Mouse (Mus musculus): ENCODE results near the gene Rwdd4a.
A peak's percentile ranks its signal among the peaks of the same experiment; 100 is the strongest.

The Rwdd4a gene

DNA sequence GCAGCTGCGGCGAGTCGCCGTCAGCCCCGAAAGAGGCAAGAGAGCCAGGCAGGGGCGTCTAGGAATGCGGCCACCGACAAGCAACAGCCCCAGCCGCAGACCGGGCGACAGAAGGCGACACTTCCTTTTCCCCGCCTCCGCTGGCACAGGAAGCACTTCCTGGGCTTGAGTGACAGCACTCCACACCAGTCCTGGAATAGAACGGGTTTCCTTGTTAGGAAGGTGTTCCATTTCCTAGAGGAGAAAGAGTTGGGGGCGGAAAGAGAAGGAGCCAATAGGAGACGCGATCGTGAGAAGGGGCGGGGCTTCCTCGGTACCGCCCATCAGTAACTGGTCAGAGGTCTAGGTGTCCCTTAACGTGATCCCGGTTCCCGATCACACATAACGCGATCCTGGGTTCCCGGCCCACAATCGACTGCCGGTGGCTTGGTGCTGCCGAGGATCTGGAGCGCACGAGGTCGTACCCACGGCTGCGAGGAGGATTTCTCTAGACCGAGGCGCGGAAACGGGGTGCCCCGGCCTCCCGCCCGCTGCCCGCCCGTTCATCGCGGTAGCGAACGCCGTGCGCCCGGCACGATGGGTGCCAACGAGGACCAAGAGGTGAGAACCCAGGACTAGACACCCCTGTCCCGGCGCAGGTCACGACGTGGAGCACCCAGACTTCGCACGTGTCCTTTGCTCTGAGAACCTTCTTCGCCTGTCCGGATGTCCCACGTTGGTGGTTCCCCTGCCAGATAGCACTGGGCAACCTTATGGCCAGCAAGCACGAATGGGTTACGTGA lies at the start of gene Rwdd4a, which contains the start of gene Trappc11:
TSS of gene Rwdd4a (plus strand) at position 321 of the 782 bp plus-strand sequence.
TSS of gene Trappc11 (minus strand) at position 127 of the 782 bp plus-strand sequence.
- DNase-seq (ENCODE audit: extremely low read depth, low read depth), result peak; percentile 100

DNA sequence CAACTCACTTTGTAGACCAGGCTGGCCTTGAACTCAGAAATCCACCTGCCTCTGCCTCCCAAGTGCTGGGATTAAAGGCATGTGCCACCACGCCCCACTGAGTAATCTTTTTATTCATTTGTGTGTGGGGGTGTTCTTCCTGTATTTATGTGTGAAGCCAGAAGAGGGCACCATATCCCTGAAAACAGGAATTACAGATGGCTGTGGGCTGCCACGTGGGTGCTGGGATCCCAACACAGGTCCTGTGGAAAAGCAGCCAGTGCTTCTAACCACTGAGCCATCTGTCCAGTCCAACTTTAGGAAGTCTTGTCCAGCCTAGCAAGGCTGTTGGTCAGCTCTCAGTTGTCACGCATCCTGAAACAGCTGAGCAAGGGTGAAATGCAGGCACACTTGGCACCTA lies 46.2 kb upstream of the Rwdd4a start:
- DNase-seq (ENCODE audit: extremely low read depth, low read depth), result no peak

DNA sequence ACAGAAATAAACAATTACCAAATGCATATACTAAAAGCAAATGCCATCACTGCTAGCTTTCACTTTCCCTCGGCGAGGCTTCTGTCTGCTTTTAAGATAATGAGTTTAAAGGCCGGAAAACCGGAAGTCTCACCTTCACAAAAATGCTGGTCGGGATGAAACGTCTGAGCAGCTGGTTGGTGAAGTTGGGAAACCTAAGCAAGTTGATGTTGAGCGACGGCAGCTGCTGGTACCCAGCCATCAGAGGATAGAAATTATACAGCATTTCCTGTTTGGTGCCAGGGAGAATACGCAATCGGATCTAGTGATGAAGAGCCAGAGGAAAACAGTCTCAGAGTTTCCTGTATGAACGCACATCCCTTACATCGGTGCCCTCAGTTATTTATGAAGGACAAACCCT lies 40.4 kb upstream of the Rwdd4a start:
- no peak for DNase-seq (ENCODE audit: extremely low read depth, low read depth)

DNA sequence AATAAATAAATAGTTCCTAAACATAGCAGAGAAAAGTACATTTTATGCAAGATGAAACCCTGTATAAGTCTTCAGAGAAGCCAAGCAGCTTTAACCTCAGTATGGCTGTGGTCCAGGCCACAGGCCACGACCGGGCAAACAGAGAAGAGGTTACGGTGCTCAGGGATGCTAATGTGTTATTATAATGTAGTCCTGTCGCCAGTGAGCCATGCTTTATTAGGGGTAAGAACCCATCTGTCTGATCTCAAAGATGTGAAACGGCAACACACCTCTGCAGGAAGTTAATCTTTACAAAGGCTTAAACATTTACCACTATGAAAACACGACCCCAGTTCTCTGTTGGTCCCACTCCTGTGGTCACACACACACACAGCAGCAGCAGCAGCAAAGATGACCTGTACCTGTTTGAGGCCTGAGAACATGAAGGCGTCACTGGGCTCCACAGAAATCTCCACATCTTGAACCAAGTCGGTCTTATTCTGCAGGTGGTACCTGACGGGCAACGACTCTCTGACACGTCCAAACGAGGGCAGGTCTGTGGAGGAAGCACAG lies 38.8 kb upstream of the Rwdd4a start:
- no peak for DNase-seq (ENCODE audit: extremely low read depth, low read depth)

DNA sequence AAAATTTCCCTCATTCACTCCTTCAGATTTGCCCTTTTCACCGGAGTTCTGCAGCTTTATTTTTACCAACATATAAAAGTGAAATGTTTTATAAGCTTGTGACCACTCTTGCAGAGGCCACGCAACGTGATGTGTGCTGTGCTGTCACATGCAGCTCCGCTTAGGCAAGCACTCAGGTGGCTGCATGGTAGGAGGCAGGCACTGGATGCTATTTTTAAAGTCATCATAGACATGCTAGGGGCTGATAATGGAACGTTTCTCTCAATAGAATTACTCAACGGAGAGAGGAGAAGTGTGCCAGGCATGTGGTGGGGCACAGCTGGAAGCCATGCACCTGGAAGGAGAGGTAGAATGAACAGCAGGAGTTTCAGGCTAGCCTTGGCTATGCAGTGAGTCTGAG lies 38.0 kb upstream of the Rwdd4a start:
- DNase-seq (ENCODE audit: extremely low read depth, low read depth), result no peak

DNA sequence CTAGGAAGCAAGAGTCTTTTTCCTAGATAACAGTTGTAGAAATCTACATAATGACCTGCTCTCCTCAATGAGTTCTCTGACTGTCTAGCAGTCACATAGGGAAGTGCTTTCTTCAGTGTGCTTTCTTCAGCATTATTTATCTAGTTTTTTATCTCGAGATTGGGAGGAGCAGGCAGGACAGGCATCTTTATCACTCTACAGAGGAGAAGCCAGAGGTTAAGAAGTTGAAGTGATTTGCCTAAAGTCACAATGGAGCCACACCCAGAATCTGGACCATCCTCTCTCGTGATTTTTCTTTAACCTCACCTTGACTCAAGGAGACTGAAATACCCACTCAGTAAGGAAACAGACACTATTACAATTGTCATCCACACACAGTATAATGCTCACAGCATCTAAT lies 31.5 kb upstream of the Rwdd4a start:
- no peak for DNase-seq (ENCODE audit: extremely low read depth, low read depth)

DNA sequence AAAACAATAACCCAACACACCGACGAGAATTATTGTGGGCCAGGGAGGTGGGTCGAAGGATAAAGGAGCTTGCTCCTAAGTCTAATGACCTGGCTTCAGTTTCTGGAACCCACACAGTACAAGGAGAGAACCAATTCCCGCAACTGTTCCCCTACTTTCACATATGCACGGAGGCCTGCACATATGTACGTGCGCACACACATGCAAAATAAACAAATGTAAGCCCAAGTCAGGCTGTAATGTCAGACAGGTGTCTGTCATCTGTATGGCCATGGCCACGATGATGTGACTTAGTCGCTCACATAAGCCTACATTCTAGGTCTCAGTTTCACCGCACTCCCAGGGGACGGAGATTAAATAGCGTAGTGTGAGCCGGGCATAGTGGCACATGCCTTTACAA lies 30.9 kb upstream of the Rwdd4a start:
- no peak for DNase-seq (ENCODE audit: extremely low read depth, low read depth)

DNA sequence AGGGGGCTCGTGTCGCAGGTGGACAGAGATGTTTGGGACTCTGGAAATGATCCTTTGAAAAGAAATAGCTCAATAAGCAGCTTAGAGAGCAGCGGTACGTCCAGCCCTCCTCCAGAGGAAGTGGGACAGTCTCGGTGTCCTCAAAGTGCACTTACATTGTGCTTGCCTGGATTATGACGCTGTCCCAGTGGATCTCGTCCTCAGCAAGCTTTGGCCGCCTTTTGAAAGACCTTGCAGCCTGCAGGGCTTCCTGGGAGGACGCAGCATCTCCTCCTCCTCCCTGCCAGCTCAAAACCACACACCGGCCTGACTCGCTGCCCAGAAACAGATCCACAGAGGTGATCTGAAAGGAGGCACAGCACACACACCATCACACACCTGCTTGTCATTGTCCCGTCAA lies 28.0 kb upstream of the Rwdd4a start:
- no peak for DNase-seq (ENCODE audit: extremely low read depth, low read depth)

DNA sequence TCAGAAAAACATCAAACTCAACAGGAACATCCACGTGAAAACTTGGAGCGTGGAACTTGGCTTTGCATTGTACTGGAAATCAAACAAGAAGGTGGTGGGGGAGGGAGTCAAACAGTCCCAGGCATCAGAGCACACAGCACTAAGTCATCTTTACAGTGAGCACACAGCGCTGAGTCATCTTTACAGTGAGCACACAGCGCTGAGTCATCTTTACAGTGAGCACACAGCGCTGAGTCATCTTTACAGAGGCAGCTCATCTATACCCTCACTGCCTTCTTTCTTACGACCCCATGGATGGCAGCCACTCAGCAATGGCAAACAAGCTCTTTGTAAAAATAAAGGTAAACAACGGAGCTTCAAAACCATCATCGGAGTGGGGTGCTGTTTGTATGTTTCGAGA lies 22.5 kb upstream of the Rwdd4a start:
- DNase-seq (ENCODE audit: extremely low read depth, low read depth), result no peak

DNA sequence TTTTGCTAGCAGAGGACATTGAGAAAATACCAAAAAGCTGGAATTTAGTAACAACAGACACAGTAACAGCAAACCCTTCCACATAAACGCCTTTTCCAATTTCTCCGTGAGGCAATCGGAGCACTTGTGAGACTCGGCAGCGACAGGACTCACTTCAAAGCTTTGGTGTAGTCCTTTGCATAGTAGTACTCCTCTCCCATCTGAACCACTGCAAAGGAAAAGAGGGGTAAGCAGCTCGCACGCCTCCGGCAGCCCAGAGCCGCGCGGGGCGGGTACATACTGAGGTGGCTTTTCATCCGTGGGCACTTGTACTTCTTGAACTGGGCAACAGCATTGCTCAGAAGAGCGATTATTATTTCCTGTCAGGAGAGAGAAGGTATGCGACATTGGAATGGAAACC lies 19.9 kb upstream of the Rwdd4a start:
- no peak for DNase-seq (ENCODE audit: extremely low read depth, low read depth)

DNA sequence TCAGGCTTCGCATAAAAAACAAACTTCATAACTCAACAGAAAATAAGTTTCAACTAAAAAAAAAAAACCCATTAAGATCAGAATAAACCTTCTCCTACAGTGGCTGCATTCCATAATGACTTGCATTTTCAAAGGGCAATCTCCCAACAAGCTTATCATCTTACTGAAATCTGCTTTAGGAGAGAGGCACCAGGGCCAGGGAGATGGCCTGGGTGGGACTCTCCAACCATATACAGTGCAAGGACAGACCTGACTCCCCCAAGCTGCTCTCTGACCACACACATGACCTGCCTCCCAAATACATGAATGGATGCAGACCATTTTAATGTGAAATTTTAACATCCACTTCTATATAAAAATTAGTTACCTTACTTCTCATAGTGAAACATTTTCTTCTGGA lies 5.4 kb upstream of the Rwdd4a start:
- DNase-seq (ENCODE audit: extremely low read depth, low read depth), result no peak

DNA sequence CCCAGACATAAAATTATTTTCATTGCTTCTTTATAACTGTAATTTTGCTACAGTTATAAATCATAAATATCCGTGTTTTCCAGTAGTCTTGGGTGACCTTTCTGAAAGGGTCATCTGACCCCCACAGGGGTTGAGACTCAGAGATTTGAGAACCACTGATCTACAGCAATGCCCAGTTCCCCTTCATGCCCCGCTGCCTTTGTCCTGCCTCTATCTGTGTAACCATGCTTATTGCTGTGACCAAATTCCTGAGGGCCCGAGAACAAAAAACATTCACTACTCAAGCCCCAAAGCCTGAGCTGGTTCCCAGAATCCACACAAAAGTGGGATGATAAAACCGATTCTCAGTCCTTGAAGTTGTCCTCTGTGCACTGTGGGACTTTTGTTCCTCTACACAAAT lies 4.9 kb downstream of the Rwdd4a start:
- DNase-seq (ENCODE audit: extremely low read depth, low read depth), result no peak

DNA sequence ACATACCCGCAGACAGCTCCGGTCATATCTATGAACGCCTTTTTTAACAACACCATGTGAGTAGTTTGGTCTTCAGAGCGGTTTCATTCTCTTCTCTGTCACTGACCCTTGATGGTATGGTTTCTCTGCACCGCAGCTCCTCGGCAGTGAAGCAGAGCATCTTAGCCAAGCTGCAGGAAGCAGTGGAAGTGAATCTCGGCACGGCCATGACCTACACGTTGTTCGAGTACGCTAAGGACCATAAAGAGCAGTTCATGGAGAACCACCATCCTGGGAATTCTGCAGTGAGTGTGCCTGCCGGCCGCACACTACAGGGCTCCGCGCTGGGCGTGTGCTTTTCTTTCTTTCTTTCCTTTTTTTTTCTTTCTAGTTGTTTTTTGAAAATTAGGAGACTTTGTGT lies 9.3 kb downstream of the Rwdd4a start:
- DNase-seq (ENCODE audit: extremely low read depth, low read depth), result no peak

DNA sequence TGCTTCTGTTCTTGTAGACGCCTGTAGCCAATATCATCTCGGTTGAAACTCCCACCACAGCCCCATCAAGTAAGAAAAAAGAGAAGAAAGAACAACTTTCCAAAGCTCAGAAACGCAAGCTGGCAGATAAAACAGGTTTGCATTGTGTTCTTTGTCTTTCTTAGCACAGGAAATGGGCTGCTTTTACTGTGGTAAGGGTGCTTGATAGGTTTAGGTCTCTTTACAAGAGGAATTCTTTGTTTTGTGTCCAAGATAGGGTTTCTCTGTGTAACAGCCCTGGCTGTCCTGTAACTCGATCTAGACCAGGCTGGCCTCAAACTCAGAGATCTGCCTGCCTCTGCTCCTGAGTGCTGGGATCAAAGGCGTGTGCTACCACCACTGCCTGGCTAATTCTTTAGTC lies 10.6 kb downstream of the Rwdd4a start:
- DNase-seq (ENCODE audit: extremely low read depth, low read depth), result no peak

DNA sequence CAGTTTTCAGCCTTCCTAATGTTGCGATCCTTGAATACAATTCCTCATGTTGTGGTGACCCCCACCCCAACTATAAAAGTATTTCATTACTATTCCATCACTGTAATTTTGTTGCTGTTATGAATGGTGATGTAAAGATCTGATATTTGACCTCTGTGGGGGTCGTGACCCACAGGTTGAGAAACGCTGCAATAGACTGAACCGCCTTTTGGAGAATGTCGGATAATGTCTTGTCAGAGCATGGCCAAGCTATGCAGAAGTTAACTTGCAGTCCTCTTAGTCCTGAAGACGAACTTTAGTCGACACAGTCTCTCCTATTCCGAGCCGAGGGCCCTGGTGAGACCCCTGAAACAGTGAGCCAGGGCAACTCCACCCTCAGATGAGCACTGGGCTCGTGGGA lies 13.6 kb downstream of the Rwdd4a start:
- no peak for DNase-seq (ENCODE audit: extremely low read depth, low read depth)

DNA sequence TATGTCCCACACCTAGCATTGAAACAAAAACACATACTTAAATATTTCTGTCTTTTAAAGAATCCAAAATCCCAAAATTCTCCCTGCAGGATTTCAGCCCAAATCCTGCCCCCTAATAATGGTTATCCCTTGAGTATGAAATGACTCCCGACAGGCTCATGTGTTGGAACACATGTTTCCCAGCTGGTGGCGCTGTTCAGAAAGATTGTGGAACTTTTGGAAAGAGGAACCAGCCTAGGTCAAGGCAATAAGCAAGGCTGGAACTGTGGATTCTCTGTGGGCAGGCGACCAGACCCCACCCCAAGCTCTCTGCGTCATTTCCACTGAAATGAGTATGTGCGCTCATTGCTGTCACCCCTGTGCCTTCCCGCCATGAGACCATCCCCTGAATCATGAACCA lies 20.1 kb downstream of the Rwdd4a start:
- peak; percentile 58 for DNase-seq (ENCODE audit: extremely low read depth, low read depth)

DNA sequence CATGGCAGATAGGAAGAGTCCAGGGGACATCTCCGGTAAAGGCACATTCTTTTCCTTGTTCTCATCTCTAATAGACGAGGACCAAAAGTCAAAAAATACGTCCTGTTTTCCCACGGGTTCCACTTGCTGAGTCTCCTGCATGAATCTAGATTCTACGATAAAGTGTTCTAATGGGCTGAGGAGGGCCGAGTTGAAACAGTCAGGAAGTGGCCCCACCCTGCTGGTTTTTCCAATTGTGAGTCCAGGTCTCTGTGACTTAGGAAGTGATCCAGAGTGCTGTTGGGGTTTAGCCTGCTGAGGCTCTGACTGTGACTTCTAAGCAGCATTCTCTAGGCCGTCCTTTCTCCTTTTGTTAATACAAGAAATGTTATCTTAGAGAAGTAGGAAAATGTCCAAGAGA lies 23.0 kb downstream of the Rwdd4a start:
- DNase-seq (ENCODE audit: extremely low read depth, low read depth), result no peak

DNA sequence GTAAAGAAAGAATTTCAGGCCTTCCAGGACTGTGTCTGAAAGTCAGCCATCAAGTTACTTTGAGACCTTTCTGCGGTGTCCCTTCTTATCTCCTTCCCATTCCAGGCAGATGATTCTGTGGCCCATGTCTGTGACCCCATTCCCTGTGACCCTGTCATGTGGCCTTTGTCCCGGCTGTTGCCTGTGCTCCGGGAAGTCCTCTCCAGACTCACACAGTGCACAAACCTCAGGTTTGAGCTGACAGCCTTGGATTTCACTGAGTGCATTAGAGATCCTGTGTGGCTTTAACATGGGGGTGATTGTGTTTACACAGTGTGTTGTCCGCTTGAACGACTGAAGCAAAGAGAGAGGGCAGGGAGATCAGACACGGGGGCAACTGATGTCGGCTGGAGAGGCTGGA lies 24.8 kb downstream of the Rwdd4a start:
- no peak for DNase-seq (ENCODE audit: extremely low read depth, low read depth)

DNA sequence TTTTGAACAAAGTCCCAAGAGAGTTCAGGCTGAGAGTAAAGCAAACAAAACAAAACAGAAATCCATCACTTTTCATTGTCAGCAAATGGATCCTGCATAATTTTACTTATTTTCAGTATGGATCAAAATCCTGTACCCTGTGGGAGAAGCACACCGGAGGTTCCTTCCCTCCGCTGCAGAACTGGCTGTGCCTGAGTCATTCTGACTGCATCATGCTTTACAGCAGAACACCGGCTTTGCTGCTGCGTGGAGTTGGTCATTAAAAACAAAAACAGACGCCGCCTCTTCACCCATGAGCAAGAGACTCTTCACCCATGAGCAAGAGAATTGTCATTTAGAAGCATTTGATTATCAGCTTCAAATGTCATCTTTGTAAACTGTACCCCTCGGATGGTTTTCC lies 27.3 kb downstream of the Rwdd4a start:
- no peak for DNase-seq (ENCODE audit: extremely low read depth, low read depth)

DNA sequence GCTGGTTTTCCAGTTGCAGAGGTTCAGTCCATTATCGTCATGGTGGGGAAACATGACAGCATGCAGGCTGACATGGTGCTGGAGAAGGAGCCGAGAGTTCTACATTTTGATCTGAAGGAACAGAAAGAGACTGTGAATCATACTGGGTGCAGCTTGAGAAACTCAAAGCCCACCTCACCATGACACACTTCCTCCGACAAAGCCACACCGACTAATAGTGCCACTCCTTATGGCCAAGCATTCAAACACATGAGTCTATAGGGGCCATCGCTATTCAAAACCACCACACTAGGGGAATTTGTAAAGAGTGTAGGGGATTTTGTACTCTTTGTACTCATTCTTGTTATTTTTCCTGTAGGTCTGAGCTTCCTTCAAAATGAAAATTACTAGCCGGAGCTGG lies 33.1 kb downstream of the Rwdd4a start:
- no peak for DNase-seq (ENCODE audit: extremely low read depth, low read depth)

DNA sequence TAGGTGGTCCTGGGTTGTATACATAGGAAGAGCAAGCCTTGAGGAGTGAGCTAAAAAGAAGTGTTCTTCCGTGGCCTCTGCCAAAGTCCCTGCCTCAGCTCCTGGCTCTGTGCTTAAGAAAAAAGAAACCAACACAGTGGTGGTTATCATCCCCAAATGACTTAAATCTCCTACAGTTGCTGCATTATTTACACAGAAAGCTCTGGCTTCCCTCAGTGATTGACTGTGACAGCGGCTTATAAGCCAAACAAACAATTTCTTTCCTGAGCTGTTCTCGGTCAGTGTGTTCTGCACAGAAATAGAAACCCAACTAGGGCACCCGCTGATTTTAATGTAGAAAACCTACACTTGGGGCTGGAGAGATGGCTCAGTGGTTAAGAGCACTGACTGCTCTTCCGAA lies 34.6 kb downstream of the Rwdd4a start:
- DNase-seq (ENCODE audit: extremely low read depth, low read depth), result no peak

DNA sequence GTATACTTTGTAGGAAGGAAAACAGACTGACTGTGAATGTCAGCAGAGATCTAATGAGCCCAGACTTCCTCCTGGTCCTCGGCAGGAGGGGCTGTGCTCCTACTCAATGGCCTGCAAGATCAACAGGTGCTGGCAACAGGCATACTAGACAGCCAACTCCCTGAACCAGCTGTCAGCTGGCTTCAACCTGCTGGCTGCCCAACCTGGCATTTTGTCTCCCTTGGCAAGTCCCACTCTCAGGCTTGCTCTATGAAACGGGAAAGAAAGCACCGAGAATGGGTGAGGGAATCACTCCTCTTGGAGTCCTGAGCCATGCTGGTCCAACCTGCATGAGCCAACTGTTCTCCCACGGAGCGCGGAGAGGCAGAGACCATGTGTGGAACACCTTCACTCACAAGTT lies 36.7 kb downstream of the Rwdd4a start:
- DNase-seq (ENCODE audit: extremely low read depth, low read depth), result no peak

DNA sequence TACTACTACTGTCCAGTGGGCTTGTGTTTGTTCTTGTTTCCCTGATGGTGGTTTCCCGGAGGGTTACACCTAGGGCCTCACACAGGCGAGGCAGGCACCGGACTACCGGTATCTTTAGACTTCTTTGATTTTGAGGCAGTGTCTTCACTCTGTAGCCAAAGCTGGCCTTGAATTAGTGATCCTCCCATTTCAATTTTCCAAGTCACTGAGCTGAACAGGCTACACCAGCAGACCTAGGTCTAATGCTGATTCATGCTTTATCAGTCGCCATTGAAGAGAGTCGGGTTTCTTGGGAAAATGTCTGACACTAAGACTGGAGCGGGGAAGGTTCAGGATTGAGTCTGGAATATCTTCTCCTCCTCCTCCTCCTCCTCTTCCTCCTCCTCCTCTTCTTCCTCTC lies 40.0 kb downstream of the Rwdd4a start:
- DNase-seq (ENCODE audit: extremely low read depth, low read depth), result no peak
